Mouse (Mus musculus): ENCODE measurements around the gene Jakmip3. TPM values are rescaled to one million over a fixed set of nuclear protein-coding genes. Genes with fewer than 3 reads are reported as not detected.

Gene Jakmip3
- total RNA-seq, 2 experiments from 2014 or later = 49.3 to 54.3 TPM

GRCm38 (mm10) chr7:138947741-138948140 is 7.2 kb downstream of the Jakmip3 start:
- DNase-seq = no peak

- DNase-seq = no peak
Measured at GRCm38 (mm10) chr7:138948309-138948708, 7.8 kb downstream of the Jakmip3 start.

DNA sequence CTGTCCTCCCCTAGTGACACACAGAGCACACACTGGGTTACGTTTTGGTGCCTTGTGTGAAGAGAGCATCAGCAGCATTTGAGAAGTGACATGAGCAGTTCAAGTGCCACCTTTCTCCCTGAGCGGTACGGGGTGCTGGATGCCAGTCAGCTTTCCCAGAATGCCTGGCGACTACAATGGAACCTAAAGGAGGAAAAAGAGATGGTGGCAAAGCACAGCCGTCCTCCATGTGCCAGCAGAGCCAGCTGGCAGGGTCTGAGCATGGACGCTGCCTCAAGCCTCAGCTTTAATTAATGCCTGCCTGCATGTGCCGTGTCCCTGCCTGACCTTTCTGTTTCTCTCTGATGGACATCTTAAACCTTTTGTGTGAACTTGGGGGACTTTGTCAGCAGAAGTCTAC is 15.3 kb downstream of the Jakmip3 start:
- DNase-seq = no peak

DNA sequence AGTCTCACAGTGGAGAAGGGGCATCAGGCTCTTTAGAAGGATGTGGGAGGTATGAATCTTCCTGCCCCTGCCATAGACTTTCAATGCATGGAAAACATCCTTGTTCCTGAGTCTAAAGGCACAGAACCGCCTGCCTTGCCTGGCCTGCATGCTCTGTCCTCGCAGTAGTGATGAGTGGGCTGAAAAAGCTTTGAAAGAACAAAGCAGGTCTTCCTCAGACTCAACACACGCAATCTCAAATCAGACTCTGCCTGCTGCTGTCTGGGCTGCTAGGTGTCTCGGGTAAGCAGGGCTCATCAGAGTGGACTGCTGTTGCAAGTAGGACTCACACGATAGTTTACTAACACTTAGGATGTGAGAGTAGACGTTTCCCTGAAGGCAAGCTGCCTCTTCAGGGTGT is 16.6 kb downstream of the Jakmip3 start:
- no peak for DNase-seq

DNA sequence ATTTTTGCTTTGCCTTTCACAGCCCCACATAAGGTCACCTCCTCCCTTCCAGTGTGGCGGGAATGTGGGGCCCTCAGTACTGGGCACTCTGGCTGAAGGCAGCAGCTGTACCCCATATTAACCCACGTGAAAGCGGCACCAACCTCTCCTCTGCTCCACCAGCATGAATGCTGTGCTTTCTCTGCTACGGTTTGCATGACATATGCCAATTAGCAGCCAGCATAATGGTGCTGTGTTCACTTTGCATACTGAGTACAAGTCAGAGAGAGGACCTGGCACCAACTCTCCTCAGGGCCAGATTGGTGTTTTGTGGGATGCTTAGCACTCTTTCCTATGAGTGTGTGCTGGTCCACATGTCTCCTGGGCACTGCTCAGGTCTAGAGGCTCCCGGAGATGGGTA is 19.2 kb downstream of the Jakmip3 start:
- DNase-seq = no peak

DNA sequence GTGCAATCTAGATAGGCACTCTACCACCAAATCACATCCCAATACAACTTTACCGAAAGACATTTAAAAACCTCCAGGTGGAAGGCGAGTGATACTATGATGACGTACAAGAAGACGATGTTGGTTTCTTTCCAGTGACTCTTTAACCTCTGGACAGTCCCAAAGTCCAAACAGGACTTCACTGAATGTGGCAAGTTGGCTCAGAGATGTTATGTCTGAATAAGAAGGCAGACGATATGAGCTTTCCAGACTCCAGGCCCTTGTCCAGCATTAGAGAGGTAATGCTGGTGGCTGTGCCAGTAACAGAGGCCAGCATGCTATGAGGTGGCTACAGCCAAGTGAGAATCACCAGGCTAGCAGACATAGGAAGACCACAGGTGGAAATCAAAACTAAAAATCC is 23.2 kb downstream of the Jakmip3 start:
- DNase-seq = no peak

DNA sequence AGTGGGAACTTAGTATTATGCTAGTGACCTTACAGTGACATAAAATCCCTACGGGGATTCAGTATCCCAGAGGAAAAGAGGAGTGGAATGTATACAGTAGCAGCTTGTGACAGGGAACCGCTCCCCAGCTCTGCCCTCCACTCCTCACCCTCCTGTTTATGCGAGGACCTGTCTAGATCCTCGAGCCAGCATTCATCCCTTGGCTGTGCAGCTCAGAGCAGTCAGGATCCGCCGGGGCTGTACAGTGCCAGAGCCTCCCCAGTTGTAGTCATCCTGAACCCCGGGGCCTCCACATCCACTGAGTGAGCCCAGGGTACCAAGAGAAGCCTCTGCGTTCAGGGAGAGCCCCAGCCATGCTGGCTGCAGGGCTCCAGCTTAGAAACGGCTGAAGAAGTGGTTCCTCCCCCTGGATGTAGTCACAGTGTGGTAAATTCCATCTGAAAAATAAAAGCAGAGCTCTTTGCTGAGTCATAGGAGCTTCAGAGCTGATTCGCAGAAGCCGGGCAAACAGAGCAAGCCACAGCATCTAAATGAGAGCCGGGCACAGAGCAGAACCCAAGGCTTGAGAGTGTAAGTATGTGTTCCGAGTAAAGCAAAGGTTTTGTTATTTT is 27.6 kb downstream of the Jakmip3 start:
- DNase-seq = peak; percentile 48 to 58

DNA sequence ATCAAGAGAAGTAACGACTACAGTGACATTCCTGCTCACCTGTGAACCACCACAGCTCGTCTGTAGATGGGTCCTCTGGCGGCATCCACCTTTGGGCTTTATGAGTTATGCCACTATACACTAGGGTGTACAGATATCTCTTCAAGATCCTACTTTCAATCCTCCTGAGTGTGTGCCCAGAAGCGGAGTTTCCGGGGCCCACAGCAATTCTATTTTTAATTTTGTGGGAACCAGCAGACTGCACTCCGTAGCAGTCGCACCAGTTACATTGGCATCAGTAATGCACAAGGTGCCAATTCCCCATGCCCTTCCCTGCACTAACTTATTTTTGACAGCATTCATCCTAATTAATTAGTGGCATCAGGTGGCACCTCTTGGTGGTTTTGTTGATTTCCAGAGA is 37.0 kb downstream of the Jakmip3 start:
- no peak for DNase-seq

GRCm38 (mm10) chr7:138984576-138984975 is 44.0 kb downstream of the Jakmip3 start:
- DNase-seq = no peak

DNA sequence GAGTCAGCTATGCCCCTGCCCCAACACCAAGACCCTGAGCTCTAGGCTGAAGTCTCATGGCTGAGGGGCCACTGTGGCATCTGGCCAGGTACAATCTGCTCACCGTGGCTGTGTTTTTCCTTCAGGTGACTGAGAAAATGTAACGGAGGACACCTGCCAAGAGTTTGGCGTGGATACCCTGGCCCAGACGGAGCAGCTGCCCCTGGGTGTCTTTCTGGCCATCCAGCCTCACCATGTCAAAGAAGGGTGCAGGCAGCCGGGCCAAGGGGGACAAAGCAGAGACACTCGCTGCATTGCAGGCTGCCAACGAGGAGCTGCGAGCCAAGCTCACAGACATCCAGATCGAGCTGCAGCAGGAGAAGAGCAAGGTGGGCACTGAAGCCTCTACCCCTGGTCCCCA is 48.6 kb downstream of the Jakmip3 start:
- no peak for DNase-seq

DNA sequence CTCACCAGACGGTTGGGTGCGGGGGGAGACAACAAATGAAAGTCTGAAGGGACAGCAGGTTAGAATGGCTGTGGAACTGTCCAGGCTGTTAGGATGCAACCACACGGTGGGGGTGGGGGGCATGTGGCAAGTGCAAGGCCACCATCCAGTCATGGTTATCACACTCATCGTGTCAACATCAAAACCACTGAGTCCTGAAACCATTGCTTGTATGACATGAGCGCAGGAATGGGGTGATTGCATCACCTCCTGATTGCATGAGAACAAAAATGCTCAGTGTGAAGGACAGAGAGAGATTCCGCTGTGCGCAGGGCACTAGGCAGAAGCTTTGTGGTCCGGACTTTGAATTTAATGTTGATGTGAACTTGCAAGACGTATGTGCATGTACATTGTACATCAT is 62.2 kb downstream of the Jakmip3 start:
- no peak for DNase-seq

GRCm38 (mm10) chr7:139003250-139003649 is 62.7 kb downstream of the Jakmip3 start:
- no peak for DNase-seq

- no peak for DNase-seq
Measured at GRCm38 (mm10) chr7:139009786-139010502, 69.4 kb downstream of the Jakmip3 start.

- DNase-seq = peak; percentile 51 to 61
Measured at GRCm38 (mm10) chr7:139011027-139011426, 70.5 kb downstream of the Jakmip3 start.

GRCm38 (mm10) chr7:139011586-139011985 is 71.1 kb downstream of the Jakmip3 start:
- no peak for DNase-seq

DNA sequence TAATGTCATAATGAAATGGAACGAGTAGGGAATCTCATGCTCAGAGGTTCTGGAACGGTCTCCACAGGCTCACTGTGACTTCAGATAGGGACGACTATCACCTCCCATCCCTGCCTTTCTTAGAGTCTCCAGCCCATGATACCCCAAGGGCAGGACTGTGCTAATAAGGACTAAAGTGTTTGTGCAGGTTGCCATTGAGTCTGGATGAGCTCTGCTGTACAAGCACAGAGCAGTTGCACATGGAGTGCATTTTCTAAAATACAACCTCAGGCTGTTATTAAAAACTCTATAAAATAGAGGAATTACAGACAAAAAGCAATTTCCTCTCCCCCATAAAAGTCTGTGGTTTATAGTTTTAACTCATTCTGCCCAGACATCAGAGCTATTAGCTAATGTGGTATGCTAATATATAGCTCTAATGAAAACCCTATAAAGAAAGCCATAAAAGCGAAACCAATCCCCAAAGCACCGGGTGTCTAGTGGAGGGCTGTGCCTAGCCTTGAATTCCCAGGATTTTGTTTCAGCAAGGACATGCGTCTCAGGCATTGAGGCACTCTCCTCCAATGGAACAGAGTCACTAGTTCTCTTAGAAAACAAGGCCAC is 72.3 kb downstream of the Jakmip3 start:
- DNase-seq = no peak

GRCm38 (mm10) chr7:139015143-139015542 is 74.6 kb downstream of the Jakmip3 start:
- DNase-seq = no peak

DNA sequence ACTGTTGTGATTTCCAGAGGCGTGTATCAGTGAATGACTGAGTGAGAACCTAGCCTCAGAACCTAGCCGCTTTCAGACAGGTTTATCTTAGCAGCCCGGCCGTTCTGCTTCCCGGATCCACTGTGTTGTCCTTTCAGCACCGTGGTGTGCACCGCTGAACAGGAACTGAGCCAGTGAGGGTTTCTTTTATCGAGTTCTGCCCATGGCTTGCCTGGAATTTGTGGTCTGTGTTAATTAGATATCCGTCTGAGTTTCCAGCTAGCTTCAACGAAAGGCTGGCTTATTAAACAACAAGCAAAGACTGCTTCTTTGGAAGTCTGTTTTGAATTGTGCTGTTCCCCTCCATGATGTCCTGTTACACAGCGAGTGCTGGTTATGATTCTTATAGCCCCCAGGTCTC is 75.8 kb downstream of the Jakmip3 start:
- no peak for DNase-seq

DNA sequence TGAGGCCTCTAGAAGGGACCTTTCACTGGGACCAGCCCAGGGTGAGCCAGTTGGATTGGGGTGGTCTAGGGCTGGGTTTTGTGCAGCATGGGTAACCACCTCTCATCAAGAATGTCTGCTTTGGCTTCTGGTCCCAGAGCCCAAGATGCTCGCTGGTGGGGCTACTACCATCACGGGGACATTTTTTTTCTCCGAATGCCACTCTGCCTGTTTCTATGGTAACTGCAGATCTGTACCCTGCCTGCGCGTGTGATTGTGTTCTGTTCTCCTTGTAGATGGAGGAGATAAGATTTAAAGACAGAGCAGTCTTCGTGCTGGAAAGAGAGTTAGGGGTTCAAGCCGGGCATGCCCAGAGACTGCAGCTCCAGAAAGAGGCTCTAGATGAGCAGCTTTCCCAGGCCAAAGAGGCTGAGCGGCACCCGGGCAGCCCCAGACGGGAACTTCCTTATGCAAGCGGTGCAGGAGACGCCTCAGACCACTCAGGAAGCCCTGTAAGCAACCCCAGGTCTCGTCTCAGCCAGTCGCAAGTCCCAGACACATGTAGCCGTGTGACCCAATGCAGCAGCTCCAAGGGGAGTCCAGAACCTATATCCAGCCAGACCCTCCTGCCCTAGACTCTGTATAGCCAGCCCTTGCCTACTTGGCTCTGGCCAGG is 76.8 kb downstream of the Jakmip3 start:
- DNase-seq = peak in 1 of 2 experiments; percentile 25

DNA sequence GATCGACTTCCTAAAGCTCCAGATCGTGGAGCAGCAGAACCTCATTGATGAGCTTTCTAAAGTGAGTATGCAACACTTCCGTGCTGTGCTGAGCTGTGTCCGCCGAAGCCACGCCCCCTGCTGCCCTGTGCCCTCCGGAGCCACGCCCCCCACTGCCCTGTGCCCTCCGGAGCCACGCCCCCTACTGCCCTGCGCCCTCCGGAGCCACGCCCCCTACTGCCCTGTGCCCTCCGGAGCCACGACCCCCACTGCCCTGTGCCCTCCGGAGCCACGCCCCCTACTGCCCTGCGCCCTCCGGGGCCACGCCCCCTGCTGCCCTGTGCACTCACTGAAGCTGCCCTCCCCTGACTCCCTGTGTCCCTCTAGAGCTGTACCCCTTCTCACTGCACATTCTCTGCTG is 80.4 kb downstream of the Jakmip3 start:
- no peak for DNase-seq

DNA sequence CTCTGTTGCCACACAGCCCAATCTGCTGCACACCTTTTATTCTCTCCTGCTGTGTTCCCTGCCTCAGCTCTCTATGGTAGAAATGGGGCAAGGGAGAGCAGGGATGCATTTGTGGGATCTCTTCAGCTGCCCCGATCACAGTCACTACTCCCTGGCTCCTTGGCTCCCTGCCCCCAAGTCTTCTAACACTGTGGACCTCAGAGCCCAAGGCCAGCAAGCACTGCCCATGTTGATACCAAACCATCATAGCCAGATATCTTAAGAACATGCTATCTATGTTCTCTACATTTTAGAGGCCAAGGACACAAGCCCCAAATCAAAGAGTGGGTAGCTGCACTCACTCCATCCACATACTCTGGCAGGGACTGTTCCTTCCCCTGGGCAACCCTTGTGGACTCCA is 80.8 kb downstream of the Jakmip3 start:
- DNase-seq = no peak

DNA sequence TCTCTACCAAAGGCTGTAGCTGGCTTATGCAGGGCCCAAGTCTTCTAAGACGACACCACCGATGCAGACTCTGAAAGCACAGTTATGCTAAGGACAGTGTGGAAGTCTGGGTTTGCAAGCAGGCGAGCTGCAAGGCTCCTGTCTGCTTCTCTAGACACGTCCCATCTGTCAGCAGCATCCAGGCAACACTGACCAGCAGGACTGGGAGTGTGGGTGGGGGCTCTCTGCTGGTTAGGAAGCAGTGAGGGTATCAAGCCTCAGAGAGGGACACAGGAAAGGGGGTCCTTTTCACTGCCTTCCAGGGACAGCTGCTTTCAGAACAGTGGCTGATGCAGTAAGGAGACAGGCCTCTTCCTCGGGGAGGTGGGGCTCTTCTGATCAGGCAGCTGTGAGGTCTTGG is 86.6 kb downstream of the Jakmip3 start:
- DNase-seq = no peak

GRCm38 (mm10) chr7:139031215-139031614 is 90.7 kb downstream of the Jakmip3 start:
- no peak for DNase-seq

DNA sequence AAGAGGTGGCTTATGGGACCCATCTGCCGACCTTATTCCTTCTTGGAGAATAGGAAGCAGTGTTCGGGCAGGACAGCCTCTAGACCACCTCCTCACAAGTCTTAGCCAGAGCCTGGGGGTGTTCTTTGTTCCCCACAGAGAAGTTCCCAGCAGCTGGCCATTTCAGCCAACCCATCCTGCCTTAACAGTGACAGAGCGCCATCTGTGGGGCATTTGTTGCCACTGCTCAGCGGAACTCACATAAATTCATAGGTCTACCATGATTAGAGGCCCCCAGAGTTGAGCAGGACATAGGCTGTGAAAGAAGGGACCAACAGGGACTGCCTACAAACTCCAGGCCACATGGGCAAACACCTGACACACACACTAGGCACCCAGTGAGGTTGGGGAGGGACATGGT is 122.9 kb downstream of the Jakmip3 start:
- no peak for DNase-seq
